Mouse (Mus musculus): Measurements from ENCODE around the gene Msi1. TPM values are rescaled to one million over a fixed set of nuclear protein-coding genes. Genes with fewer than 3 reads are reported as not detected.
"Not testable (repeated sequence)": the region's sequence is repeated elsewhere in the genome, so short reads cannot be mapped to it uniquely, and the experiment has no call there.

The Msi1 gene
- polyA plus RNA-seq, 1 experiment from 2014 or later = 53.9 TPM

DNA sequence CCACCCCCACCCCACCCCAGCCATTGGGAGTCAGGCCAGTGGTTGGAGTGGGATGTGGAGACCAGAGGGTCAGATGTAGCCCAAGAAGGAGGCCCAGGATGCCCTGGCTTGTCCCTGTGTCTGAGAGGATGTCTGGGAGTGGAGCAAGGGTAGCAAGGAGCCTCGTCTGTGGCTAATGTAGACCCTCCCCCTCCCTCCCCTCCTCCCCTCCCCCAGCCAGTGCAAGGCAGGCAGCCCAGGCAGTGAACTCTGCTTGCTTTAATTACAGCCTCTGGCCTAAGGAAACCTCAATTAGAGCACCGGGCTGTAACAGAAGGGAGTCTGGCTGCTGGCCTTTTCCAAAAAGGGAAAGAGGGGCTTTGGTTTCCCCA is 8.5 kb downstream of the Msi1 start:
- Histone ChIP-seq H3K36me3 (ENCODE audit: control insufficient read depth, insufficient read depth) (peaks cover 12% of the 10 kb centered on the region), H3K27ac (ENCODE audit: low read length) (peak overlapping the region; percentile 100), H3K27me3 (replicated peaks; ENCODE audit: control insufficient read depth, insufficient read depth, low read length) (no peaks in the 10 kb centered on the region), H3K4me2 (ENCODE audit: low read length) (peak overlapping the region; percentile 68), H3K9ac (replicated peaks; ENCODE audit: low read depth, low read length) (peak overlapping the region; percentile 43), H3K4me3 (replicated peaks; ENCODE audit: low read length) (no peak overlapping the region), H3K4me1 (replicated peaks; ENCODE audit: control insufficient read depth, insufficient read depth, low read length) (peaks cover 63% of the 10 kb centered on the region), H3K9me3 (ENCODE audit: control insufficient read depth, low read length) (no peaks in the 10 kb centered on the region)
- ATAC-seq = no peak
- 0% methylated on average over 2 of the region's 2 CpGs for WGBS

DNA sequence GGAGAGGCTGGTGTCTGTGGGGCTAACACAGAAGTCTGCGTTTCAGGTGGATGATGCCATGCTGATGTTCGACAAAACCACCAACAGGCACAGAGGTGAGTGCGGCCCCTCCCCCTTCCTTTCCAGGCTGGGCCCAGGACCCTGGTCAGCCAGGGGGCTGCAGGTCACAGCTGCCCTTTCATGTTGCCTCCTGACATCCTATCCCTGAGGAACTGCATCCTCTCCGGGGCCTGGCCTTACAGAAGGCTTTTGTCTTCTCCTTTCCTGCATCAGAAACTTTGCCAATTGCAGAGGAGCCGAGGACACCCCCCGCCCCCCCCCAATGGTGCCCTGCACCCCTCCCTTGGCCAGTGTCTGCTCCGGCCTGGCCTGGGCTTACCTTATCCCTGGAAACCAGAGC is 9.3 kb downstream of the Msi1 start:
- H3K9ac ChIP-seq (replicated peaks; ENCODE audit: low read depth, low read length) = peak overlapping the region; percentile 1
- H3K36me3 ChIP-seq (ENCODE audit: control insufficient read depth, insufficient read depth) = peaks cover 15% of the 10 kb centered on the region
- no peaks in the 10 kb centered on the region for H3K9me3 ChIP-seq (ENCODE audit: control insufficient read depth, low read length)

DNA sequence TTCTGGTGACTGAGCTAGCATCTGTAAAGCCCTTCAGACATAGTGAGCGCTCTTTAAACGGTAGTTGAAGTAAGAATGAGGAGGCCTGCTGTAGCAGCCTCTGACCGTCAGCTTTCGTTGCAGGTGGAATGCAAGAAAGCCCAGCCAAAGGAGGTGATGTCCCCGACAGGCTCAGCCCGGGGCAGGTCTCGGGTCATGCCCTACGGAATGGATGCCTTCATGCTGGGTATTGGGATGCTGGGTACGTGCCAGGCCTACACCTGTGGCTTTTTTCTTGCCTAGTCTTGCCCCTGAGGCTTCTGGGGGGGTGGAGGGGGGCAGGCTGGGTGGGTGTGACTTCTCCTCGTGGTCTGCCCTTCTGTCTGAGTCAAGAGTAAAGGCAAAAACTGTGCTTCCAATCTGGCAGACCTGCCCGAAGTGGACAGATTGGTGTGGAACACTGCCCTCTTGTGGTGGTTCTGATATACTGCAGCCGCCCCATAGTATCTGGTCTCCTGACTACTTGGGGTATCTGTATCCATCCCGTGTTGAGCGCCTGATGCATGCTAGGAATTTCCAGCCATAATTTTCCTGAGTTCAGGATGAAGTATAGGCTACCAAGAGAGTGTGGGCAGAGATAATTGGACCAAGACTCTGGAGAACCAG is 11.9 kb downstream of the Msi1 start:
- Histone ChIP-seq H3K9me3 (ENCODE audit: control insufficient read depth, low read length) (no peaks in the 10 kb centered on the region), H3K9ac (replicated peaks; ENCODE audit: low read depth, low read length) (no peak overlapping the region), H3K36me3 (ENCODE audit: control insufficient read depth, insufficient read depth) (peaks cover 38% of the 10 kb centered on the region), H3K27me3 (replicated peaks; ENCODE audit: control insufficient read depth, insufficient read depth, low read length) (no peaks in the 10 kb centered on the region), H3K4me3 (replicated peaks; ENCODE audit: low read length) (no peak overlapping the region), H3K4me1 (replicated peaks; ENCODE audit: control insufficient read depth, insufficient read depth, low read length) (peaks cover 29% of the 10 kb centered on the region), H3K27ac (ENCODE audit: low read length) (peak overlapping the region; percentile 17; the same call in 1 of the 2 replicates), H3K4me2 (ENCODE audit: low read length) (no peak overlapping the region)
- WGBS = 28% methylated on average over 14 of the region's 14 CpGs
- no peak for ATAC-seq

More for the DNA sequence above, 9.3 kb downstream of the Msi1 start:
- WGBS = 19% methylated on average over 7 of the region's 7 CpGs
- H3K27ac ChIP-seq (ENCODE audit: low read length) = peak overlapping the region; percentile 100
- H3K4me3 ChIP-seq (replicated peaks; ENCODE audit: low read length) = no peak overlapping the region
- peaks cover 55% of the 10 kb centered on the region for H3K4me1 ChIP-seq (replicated peaks; ENCODE audit: control insufficient read depth, insufficient read depth, low read length)
- no peaks in the 10 kb centered on the region for H3K27me3 ChIP-seq (replicated peaks; ENCODE audit: control insufficient read depth, insufficient read depth, low read length)
- ATAC-seq = no peak
- H3K4me2 ChIP-seq (ENCODE audit: low read length) = peak overlapping the region; percentile 1; the same call in 1 of the 2 replicates

DNA sequence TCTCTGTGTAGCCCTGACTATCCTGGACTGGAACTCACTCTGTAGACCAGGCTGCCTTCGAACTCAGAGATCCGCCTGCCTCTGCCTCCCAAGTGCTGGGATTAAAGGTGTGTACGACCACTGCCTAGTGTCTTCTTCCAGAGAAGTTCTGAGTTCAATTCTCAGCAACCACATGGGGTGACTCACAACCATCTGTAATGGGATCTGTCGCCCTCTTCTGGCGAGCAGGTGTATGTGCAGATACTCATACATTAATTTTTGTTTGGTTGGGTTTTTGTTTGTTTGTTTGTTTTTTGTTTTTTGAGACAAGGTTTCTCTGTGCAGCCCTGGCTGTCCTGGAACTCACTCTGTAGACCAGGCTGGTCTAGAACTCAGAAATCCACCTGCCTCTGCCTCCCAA is 13.3 kb downstream of the Msi1 start:
- not testable (repeated sequence) for H3K9me3 ChIP-seq (ENCODE audit: control insufficient read depth, low read length); H3K27ac ChIP-seq (ENCODE audit: low read length); ATAC-seq; H3K4me2 ChIP-seq (ENCODE audit: low read length); H3K9ac ChIP-seq (replicated peaks; ENCODE audit: low read depth, low read length); H3K27me3 ChIP-seq (replicated peaks; ENCODE audit: control insufficient read depth, insufficient read depth, low read length); H3K4me3 ChIP-seq (replicated peaks; ENCODE audit: low read length)
- WGBS = 74% methylated on average over 5 of the region's 5 CpGs
- H3K36me3 ChIP-seq (ENCODE audit: control insufficient read depth, insufficient read depth) = peaks cover 44% of the 10 kb centered on the region
- H3K4me1 ChIP-seq (replicated peaks; ENCODE audit: control insufficient read depth, insufficient read depth, low read length) = peaks cover 16% of the 10 kb centered on the region

DNA sequence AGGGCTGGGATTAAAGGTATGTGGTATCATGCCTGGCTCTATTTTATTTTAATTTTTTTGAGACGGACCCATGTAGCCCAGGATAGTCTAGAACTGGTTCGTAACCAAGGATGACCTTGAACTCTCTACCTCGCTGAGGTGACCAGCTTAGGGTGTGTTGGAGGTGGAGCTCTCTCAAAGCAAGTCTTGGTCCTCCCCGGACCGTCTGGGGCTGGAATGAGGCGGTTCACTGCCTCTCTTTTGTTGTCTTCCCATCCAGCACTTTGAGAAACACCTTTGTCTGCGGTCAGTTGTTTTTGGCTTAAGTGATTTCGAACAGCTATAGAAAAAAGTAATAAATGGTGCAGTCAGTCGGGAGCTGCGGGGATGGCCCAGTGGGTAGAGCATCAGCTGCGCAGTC is 14.7 kb downstream of the Msi1 start:
- Histone ChIP-seq H3K4me1 (replicated peaks; ENCODE audit: control insufficient read depth, insufficient read depth, low read length) (peaks cover 2% of the 10 kb centered on the region), H3K27ac (ENCODE audit: low read length) (no peak overlapping the region), H3K9me3 (ENCODE audit: control insufficient read depth, low read length) (no peaks in the 10 kb centered on the region), H3K4me2 (ENCODE audit: low read length) (no peak overlapping the region), H3K4me3 (replicated peaks; ENCODE audit: low read length) (no peak overlapping the region), H3K27me3 (replicated peaks; ENCODE audit: control insufficient read depth, insufficient read depth, low read length) (no peaks in the 10 kb centered on the region), H3K9ac (replicated peaks; ENCODE audit: low read depth, low read length) (no peak overlapping the region), H3K36me3 (ENCODE audit: control insufficient read depth, insufficient read depth) (peaks cover 48% of the 10 kb centered on the region)
- no peak for ATAC-seq
- WGBS = 78% methylated on average over 11 of the region's 11 CpGs

DNA sequence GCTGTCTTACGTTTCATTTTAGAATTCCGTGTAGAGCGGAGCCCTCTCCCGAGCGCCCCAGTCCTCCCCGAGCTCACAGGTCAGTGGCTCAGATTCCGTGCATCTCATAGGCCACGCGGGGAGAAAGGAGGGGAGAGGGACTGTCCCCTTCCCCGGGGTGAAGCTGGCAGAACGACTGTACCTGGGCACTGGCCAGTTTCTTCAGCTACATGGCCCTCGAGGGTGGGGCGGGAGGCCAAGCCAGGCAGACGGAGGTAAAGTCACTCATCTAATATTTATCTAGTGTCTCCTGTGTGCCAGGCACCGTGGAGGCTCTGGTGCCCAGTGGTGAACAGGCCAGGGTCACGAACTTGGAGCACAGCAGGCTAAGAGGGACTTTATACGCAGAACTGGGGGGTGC is 17.7 kb downstream of the Msi1 start:
- Histone ChIP-seq H3K9me3 (ENCODE audit: control insufficient read depth, low read length) (no peaks in the 10 kb centered on the region), H3K27ac (ENCODE audit: low read length) (no peak overlapping the region), H3K36me3 (ENCODE audit: control insufficient read depth, insufficient read depth) (peaks cover 66% of the 10 kb centered on the region), H3K4me2 (ENCODE audit: low read length) (no peak overlapping the region), H3K27me3 (replicated peaks; ENCODE audit: control insufficient read depth, insufficient read depth, low read length) (no peaks in the 10 kb centered on the region), H3K4me1 (replicated peaks; ENCODE audit: control insufficient read depth, insufficient read depth, low read length) (no peaks in the 10 kb centered on the region), H3K4me3 (replicated peaks; ENCODE audit: low read length) (no peak overlapping the region), H3K9ac (replicated peaks; ENCODE audit: low read depth, low read length) (no peak overlapping the region)
- no peak for ATAC-seq
- WGBS = 80% methylated on average over 17 of the region's 17 CpGs

DNA sequence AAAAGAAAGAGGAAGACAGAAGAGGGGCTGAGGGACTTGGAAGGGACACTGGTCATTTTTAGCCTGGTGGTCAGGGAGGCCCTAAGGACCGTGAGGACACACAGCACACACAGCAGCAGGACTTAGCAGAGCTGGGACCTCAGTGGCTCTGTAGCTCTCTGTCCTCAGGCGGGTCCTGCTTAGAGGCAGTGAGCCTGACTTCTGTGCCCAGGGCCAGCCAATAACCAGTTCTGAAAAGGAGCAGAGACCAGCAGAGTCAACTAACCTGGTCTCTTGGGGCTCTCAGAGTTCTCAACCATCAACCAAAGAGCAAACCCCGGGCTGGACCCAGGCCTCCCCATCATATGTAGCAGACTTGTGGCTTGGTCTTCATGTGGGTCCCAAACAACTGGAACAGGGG is 19.8 kb downstream of the Msi1 start:
- no peak for ATAC-seq
- Histone ChIP-seq H3K9me3 (ENCODE audit: control insufficient read depth, low read length) (no peaks in the 10 kb centered on the region), H3K4me2 (ENCODE audit: low read length) (no peak overlapping the region), H3K4me1 (replicated peaks; ENCODE audit: control insufficient read depth, insufficient read depth, low read length) (no peaks in the 10 kb centered on the region), H3K9ac (replicated peaks; ENCODE audit: low read depth, low read length) (no peak overlapping the region), H3K4me3 (replicated peaks; ENCODE audit: low read length) (no peak overlapping the region), H3K36me3 (ENCODE audit: control insufficient read depth, insufficient read depth) (peaks cover 54% of the 10 kb centered on the region), H3K27me3 (replicated peaks; ENCODE audit: control insufficient read depth, insufficient read depth, low read length) (no peaks in the 10 kb centered on the region), H3K27ac (ENCODE audit: low read length) (no peak overlapping the region)
- WGBS = 80% methylated on average over 3 of the region's 3 CpGs

DNA sequence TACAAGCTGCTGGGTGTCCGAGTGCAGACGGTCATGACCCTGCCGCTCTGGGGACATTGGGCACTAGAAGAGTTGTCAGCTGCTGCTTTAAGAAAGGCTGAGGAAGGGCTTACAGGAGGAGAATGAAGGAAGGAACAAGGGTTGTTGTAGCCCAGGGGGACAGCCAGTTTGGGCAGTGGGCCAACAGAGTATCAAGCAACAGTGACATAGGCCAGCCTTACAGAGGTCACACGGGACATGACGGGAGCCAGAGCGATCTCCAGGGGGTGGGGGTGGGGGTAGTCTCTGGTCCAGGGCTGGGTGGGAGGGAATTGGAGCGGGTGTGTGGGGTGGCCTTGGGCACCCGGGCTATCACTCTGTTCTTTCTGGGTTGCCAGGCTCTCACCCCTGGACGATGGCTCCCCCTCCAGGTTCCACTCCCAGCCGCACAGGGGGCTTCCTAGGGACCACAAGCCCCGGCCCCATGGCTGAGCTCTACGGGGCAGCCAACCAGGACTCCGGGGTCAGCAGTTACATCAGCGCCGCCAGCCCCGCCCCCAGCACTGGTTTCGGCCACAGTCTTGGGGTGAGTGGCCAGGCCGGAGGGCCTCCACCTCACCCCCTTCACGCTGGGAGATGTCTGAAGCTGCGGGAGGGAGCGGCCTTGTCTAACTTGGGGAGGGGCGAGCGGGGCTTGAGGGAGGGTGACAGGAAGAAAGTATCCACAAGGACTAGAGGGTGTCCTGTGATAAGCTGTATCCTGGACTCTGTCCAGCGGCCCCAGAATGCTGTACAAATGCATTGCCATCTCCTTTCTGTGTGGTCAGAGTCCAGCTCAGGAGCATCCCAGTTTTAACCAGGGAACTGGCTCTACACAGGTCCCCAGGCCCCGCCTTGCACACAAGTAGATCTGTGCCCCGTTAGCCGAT is 21.3 kb downstream of the Msi1 start:
- H3K27me3 ChIP-seq (replicated peaks; ENCODE audit: control insufficient read depth, insufficient read depth, low read length) = no peaks in the 10 kb centered on the region
- no peak overlapping the region for H3K27ac ChIP-seq (ENCODE audit: low read length)
- no peak overlapping the region for H3K9ac ChIP-seq (replicated peaks; ENCODE audit: low read depth, low read length)
- H3K36me3 ChIP-seq (ENCODE audit: control insufficient read depth, insufficient read depth) = peaks cover 47% of the 10 kb centered on the region
- H3K9me3 ChIP-seq (ENCODE audit: control insufficient read depth, low read length) = no peaks in the 10 kb centered on the region
- H3K4me2 ChIP-seq (ENCODE audit: low read length) = no peak overlapping the region
- no peaks in the 10 kb centered on the region for H3K4me1 ChIP-seq (replicated peaks; ENCODE audit: control insufficient read depth, insufficient read depth, low read length)
- ATAC-seq = no peak
- WGBS = 89% methylated on average over 27 of the region's 27 CpGs
- H3K4me3 ChIP-seq (replicated peaks; ENCODE audit: low read length) = no peak overlapping the region

DNA sequence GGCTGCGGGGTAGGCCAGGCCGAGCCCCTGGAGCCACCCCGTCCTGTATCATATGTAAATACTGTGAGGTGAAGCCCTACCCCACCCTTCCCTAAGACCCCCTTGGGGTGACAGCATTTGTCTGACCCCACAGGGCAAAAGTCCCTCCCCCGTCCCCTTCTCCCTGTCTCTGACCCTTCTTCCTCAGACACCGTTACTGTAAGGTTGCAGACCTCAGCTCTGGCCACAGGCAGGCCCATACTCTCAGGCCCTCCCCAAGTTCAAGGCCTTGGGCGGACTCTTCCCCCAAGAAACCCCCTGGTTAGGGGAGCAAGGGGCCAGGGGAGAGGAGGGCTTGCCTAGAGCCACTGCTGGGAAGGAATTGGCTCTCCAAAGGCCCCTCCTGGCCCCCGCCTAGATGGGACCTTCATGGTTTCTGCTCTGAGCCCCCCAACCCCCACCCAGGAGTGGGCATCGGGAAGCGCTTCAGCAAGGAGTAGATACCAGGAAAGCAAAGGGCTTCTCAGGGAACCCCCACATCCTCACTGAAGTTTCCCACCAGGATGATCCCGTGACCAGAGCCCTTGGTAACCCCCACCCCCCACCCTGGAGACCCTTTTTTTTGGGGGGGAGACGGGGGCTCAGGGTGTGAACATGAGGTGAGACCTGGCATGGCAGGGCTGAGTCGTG is 25.2 kb downstream of the Msi1 start:
- Histone ChIP-seq H3K36me3 (ENCODE audit: control insufficient read depth, insufficient read depth) (peaks cover 30% of the 10 kb centered on the region), H3K27ac (ENCODE audit: low read length) (no peak overlapping the region), H3K4me2 (ENCODE audit: low read length) (no peak overlapping the region), H3K9ac (replicated peaks; ENCODE audit: low read depth, low read length) (no peak overlapping the region), H3K4me3 (replicated peaks; ENCODE audit: low read length) (no peak overlapping the region), H3K9me3 (ENCODE audit: control insufficient read depth, low read length) (no peaks in the 10 kb centered on the region), H3K27me3 (replicated peaks; ENCODE audit: control insufficient read depth, insufficient read depth, low read length) (no peaks in the 10 kb centered on the region), H3K4me1 (replicated peaks; ENCODE audit: control insufficient read depth, insufficient read depth, low read length) (no peaks in the 10 kb centered on the region)
- WGBS = 81% methylated on average over 12 of the region's 12 CpGs
- ATAC-seq = no peak
